Mouse (Mus musculus) intestine, embryonic 16.5 days (tissue): ENCODE results near the gene Gm20388. TPM values are rescaled to one million over a fixed set of nuclear protein-coding genes. Genes with fewer than 3 reads are reported as not detected.

Experiments
- ATAC-seq: fragments of 200-750 bp; cut with Nextera tagmentation; 2 replicates; pipeline ENCODE4 v1.8.0; 2017; ENCODE audit warnings: moderate TSS enrichment, moderate library complexity
- H3K27ac ChIP-seq: fragments of 300-500 bp; sonication (generic); 2 replicates; pipeline ENCODE4 v1.5.1; 2014; ENCODE audit warnings: mild to moderate bottlenecking, low read length
- H3K27me3 ChIP-seq: fragments of 300-500 bp; sonication (generic); replicated peaks from 2 replicates; pipeline ENCODE4 v1.6.1; 2014; ENCODE audit warnings: low read length, control low read depth, mixed read lengths; ENCODE audit not compliant: control insufficient read depth, insufficient read depth
- H3K36me3 ChIP-seq: fragments of 300-500 bp; sonication (generic); 2 replicates; pipeline ENCODE4 v1.6.1; 2014; ENCODE audit warnings: low read length, control low read depth; ENCODE audit not compliant: control insufficient read depth, insufficient read depth
- H3K4me1 ChIP-seq: fragments of 300-500 bp; sonication (generic); 2 replicates; pipeline ENCODE4 v1.6.1; 2014; ENCODE audit warnings: low read length, control low read depth, mixed read lengths; ENCODE audit not compliant: control insufficient read depth, insufficient read depth
- H3K4me2 ChIP-seq: fragments of 300-500 bp; sonication (generic); 2 replicates; pipeline ENCODE4 v1.6.1; 2014; ENCODE audit warnings: low read depth, low read length, control low read depth
- H3K4me3 ChIP-seq: fragments of 300-500 bp; sonication (generic); 2 replicates; pipeline ENCODE4 v1.5.1; 2014; ENCODE audit warnings: mild to moderate bottlenecking, low read length
- H3K9ac ChIP-seq: fragments of 300-500 bp; sonication (generic); 2 replicates; pipeline ENCODE4 v1.6.1; 2014; ENCODE audit warnings: low read depth, low read length
- H3K9me3 ChIP-seq: fragments of 300-500 bp; sonication (generic); 2 replicates; pipeline ENCODE4 v1.6.1; 2016; ENCODE audit warnings: low read length, control low read depth; ENCODE audit not compliant: control insufficient read depth
- WGBS: fragments of 180-500 bp; shearing (Covaris S2); extraction: QIAGEN DNeasy Blood & Tissue Kit; methylation state at CpG from one replicate; pipeline ENCODE4 v1.1.7; 2014; 5-methylcytosine and 5-hydroxymethylcytosine counted together
- polyA plus RNA-seq: library from polyadenylated mRNA; unstranded; fragments of >200 nt; fragmentation: Nextera tagmentation; extraction: Ambion mirVana; gene quantifications from 2 replicates; pipeline ENCODE4 v1.2.1, GENCODE M21; 2015

Gm20388 gene
- polyA plus RNA-seq, 1 experiment from 2014 or later, result 5.8 TPM

DNA sequence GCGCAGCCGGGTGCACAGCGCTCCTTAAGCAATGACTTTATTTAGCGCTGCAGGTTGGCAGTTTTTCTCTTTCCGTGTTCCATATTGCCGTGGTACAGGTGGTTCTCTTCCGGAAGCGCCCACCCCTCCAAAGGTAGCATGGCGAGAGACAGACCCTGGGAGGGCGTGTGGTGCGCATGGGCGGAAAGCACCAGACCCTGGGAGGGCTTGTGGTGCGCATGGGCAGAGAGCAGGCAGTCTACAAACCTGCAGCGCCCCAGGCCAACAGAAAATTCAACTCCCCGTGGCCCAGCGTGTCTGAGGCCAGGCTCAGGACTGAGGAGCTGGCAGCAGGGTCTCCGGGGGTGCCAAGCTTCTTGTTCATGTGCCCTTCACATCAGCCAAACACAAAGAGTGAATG lies 1660.2 kb downstream of the Gm20388 start:
- Histone ChIP-seq H3K4me1 (peaks cover 15% of the 10 kb centered on the region), H3K27me3 (no peaks in the 10 kb centered on the region), H3K4me3 (no peak overlapping the region), H3K9ac (no peak overlapping the region), H3K9me3 (no peaks in the 10 kb centered on the region), H3K27ac (no peak overlapping the region), H3K4me2 (no peak overlapping the region), H3K36me3 (peaks cover 2% of the 10 kb centered on the region; the same call in 1 of the 2 replicates)
- WGBS, result 73% methylated on average over 17 of the region's 17 CpGs
- no peak for ATAC-seq

DNA sequence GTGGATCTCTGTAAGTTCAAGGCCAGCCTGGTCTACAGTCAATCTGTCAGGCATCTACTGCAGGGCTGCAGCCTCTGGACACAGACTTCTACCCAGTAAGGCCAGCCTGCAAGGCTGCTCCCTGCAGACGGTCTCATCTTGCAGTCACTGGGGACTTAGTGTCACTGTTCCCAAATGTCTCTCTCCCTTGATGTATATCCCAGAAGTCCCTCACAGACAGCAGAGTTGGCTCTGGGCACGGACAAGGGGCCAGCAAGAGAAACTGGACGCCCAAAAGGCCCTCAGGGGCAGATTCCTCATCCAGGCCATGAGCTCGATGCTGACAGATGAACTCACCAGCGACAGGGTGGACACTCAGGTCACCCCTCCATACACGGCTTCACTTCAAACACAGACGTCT lies 1661.5 kb downstream of the Gm20388 start:
- H3K36me3 ChIP-seq, result no peaks in the 10 kb centered on the region
- H3K4me2 ChIP-seq, result no peak overlapping the region
- H3K27me3 ChIP-seq, result no peaks in the 10 kb centered on the region
- no peak overlapping the region for H3K27ac ChIP-seq
- no peak overlapping the region for H3K4me3 ChIP-seq
- H3K4me1 ChIP-seq, result peaks cover 22% of the 10 kb centered on the region
- 74% methylated on average over 7 of the region's 7 CpGs for WGBS
- H3K9ac ChIP-seq, result no peak overlapping the region
- no peaks in the 10 kb centered on the region for H3K9me3 ChIP-seq
- ATAC-seq, result no peak

- H3K36me3 ChIP-seq, result no peaks in the 10 kb centered on the region
- H3K27me3 ChIP-seq, result no peaks in the 10 kb centered on the region
- no peak overlapping the region for H3K27ac ChIP-seq
- H3K4me3 ChIP-seq, result no peak overlapping the region
- WGBS, result 39% methylated on average over 3 of the region's 3 CpGs
- peak; percentile 69 for ATAC-seq
- no peak overlapping the region for H3K4me2 ChIP-seq
- no peak overlapping the region for H3K9ac ChIP-seq
- no peaks in the 10 kb centered on the region for H3K9me3 ChIP-seq
- H3K4me1 ChIP-seq, result peaks cover 30% of the 10 kb centered on the region
Measured at GRCm38 (mm10) chr8:121573275-121573674, 1662.6 kb downstream of the Gm20388 start.

GRCm38 (mm10) chr8:121575661-121576060 lies 1665.0 kb downstream of the Gm20388 start:
- H3K36me3 ChIP-seq, result no peaks in the 10 kb centered on the region
- WGBS, result 71% methylated on average over 3 of the region's 3 CpGs
- H3K4me1 ChIP-seq, result peaks cover 36% of the 10 kb centered on the region
- no peak overlapping the region for H3K9ac ChIP-seq
- no peaks in the 10 kb centered on the region for H3K9me3 ChIP-seq
- H3K4me2 ChIP-seq, result no peak overlapping the region
- no peak overlapping the region for H3K4me3 ChIP-seq
- H3K27ac ChIP-seq, result no peak overlapping the region
- H3K27me3 ChIP-seq, result no peaks in the 10 kb centered on the region
- ATAC-seq, result no peak

DNA sequence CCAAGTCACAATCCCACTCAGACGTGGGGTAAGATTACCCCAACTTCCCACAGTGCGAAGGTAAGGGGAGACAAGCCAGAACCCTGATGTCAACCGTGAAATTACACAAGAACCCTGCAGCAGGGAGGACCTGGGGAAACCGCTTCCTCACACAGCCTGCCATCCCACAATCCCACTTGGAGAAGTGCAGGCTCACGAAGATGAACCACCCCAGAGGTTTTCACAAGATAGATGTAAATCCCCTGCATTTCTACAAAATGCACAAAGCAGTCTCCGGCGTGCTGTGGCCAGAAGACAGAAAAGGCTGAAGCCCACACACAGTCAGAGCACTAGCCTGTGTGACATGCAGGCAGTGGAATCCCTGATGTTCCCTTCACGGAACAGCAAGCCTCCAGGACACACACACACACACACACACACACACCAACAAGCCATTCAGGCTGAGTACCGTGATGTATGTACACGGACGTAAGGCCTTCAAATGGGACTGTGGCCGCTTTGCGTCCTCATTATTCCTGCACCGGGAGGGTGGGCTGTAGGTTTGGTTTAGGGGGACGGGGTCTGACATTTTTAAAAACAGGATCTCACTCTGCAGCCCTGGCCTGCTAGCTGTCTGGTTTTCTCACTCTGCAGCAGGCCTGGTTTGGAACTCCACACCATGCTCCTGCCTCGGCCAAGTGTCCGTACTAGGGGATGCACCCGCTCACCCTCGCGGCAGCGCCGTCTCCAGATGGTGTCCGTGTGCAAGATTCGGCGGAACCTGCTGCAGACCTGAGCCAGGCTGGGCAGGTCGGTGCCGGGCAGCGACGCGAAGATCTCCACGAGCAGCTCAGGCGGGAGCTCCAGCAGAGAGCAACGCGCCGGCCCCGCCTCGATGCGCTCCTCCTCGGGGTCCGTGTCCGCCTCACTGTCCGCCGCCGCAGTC lies 1667.4 kb downstream of the Gm20388 start:
- Histone ChIP-seq H3K9me3 (no peaks in the 10 kb centered on the region), H3K4me3 (peak overlapping the region; percentile 92), H3K4me1 (peaks cover 36% of the 10 kb centered on the region), H3K4me2 (peak overlapping the region; percentile 89), H3K27ac (peak overlapping the region; percentile 35), H3K36me3 (no peaks in the 10 kb centered on the region), H3K27me3 (no peaks in the 10 kb centered on the region), H3K9ac (peak overlapping the region; percentile 89)
- WGBS, result 1% methylated on average over 44 of the region's 44 CpGs
- ATAC-seq, result peak; percentile 6

GRCm38 (mm10) chr8:121578676-121579451 lies 1668.2 kb downstream of the Gm20388 start, which contains the start of gene Fbxo31:
Gene Fbxo31, minus strand, starts transcription at chr8:121578806.
- H3K9ac ChIP-seq, result peak within 1 kb of the TSS; percentile 89
- H3K4me2 ChIP-seq, result peak within 1 kb of the TSS; percentile 89
- H3K4me3 ChIP-seq, result peak within 1 kb of the TSS; percentile 92
- peak within 1 kb of the TSS; percentile 35 for H3K27ac ChIP-seq
- no peaks in the 10 kb centered on the region for H3K27me3 ChIP-seq
- WGBS, result 1% methylated on average over 63 of the region's 63 CpGs
- peak; percentile 96 for ATAC-seq
- H3K4me1 ChIP-seq, result peaks cover 28% of the 10 kb centered on the region
- no peaks in the 10 kb centered on the region for H3K9me3 ChIP-seq
- H3K36me3 ChIP-seq, result no peaks in the 10 kb centered on the region

DNA sequence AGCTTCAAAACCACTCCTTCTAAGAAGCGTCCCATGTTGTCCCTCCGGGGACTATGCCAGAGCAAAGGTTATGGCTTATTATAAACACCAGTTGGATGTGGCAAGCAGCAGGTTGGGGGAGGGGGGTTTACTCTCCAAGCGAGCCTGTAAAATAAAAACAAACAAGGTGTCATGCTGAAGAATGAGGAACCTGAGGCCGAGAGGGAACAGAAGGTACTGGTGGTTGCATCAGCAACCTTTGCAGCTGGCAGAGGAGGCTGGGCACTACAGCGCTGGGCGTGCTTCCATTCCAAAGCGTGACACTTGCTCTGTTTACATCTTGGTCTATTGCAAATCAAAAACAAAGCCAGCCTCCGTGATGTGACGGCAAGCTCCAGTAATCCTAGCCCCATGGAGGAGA lies 1669.8 kb downstream of the Gm20388 start:
- Histone ChIP-seq H3K4me2 (no peak overlapping the region), H3K4me1 (peaks cover 30% of the 10 kb centered on the region), H3K9ac (no peak overlapping the region), H3K36me3 (no peaks in the 10 kb centered on the region), H3K9me3 (no peaks in the 10 kb centered on the region), H3K4me3 (no peak overlapping the region), H3K27me3 (no peaks in the 10 kb centered on the region), H3K27ac (no peak overlapping the region)
- WGBS, result 24% methylated on average over 9 of the region's 9 CpGs
- ATAC-seq, result no peak

- Histone ChIP-seq H3K4me2 (no peak overlapping the region), H3K27ac (no peak overlapping the region), H3K36me3 (no peaks in the 10 kb centered on the region), H3K27me3 (no peaks in the 10 kb centered on the region), H3K4me1 (peaks cover 15% of the 10 kb centered on the region; the same call in 1 of the 2 replicates), H3K9me3 (no peaks in the 10 kb centered on the region), H3K4me3 (no peak overlapping the region), H3K9ac (no peak overlapping the region)
- no peak for ATAC-seq
- WGBS, result 54% methylated on average over 8 of the region's 8 CpGs
Measured at GRCm38 (mm10) chr8:121583653-121584052, 1673.0 kb downstream of the Gm20388 start.

GRCm38 (mm10) chr8:121584730-121585129 lies 1674.1 kb downstream of the Gm20388 start:
- Histone ChIP-seq H3K27ac (no peak overlapping the region), H3K36me3 (no peaks in the 10 kb centered on the region), H3K4me1 (peaks cover 13% of the 10 kb centered on the region), H3K9me3 (no peaks in the 10 kb centered on the region), H3K4me2 (peak overlapping the region; percentile 62), H3K4me3 (peak overlapping the region; percentile 65), H3K27me3 (no peaks in the 10 kb centered on the region), H3K9ac (peak overlapping the region; percentile 76)
- 0 out of 2 replicates have a peak, but pooled peaks have one; percentile 3 for ATAC-seq
- WGBS, result 41% methylated on average over 13 of the region's 13 CpGs
